Mouse (Mus musculus) erythroblast, adult 5-6 weeks (primary cell): Measurements from ENCODE around the gene Gm9736. TPM values are rescaled to one million over a fixed set of nuclear protein-coding genes. Genes with fewer than 3 reads are reported as not detected.
"Not testable (repeated sequence)": the region's sequence is repeated elsewhere in the genome, so short reads cannot be mapped to it uniquely, and the experiment has no call there.

ENCODE experiments used
- ATAC-seq: replicated peaks from 2 replicates; pipeline ENCODE4 v1.8.0; 2016; ENCODE audit warnings: moderate number of reproducible peaks, mild to moderate bottlenecking, moderate TSS enrichment, inconsistent platforms; ENCODE audit not compliant: poor library complexity, low FRiP score, severe bottlenecking
- total RNA-seq, 2 experiments: library from RNA; stranded (forward) in 1 of 2; stranded (reverse) in 1 of 2; fragments of 150-400 nt in 1 of 2; fragments of 200-764, 138-1000 nt in 1 of 2; gene quantifications; 2 replicates each; pipeline versions ENCODE4 v1.2.3 to v1.2.4; 2015 to 2017; ENCODE audit warnings: low replicate concordance in 2 of 2

Gm9736 gene
- total RNA-seq, 2 experiments from 2014 or later = not detected

- no peak for ATAC-seq
These were observed 21.9 kb downstream of the Gm9736 start for GRCm38 (mm10) chr10:77729241-77729640.

DNA sequence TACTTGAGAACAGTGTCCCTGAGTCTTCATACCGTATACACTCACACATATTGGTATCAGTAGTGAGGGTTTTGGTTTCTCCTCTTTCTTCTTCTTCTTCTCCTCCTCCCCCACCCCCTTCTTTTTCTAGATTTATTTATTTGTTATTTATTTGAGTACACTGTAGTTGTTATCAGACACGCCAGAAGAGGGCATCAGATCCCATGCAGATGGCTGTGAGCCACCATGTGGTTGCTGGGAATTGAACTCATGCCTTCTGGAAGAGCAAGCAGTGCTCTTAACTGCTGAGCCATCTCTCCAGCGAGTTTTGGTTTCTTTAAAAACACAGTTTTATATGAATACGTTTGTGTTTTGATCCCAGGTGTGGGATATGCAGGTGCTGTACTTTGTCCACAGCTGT lies 22.9 kb downstream of the Gm9736 start:
- ATAC-seq = no peak

- ATAC-seq = no peak
These were observed 25.0 kb downstream of the Gm9736 start, which contains the start of gene Gm10100 for GRCm38 (mm10) chr10:77726186-77726585. Gene Gm10100, plus strand, starts transcription at chr10:77726486.

DNA sequence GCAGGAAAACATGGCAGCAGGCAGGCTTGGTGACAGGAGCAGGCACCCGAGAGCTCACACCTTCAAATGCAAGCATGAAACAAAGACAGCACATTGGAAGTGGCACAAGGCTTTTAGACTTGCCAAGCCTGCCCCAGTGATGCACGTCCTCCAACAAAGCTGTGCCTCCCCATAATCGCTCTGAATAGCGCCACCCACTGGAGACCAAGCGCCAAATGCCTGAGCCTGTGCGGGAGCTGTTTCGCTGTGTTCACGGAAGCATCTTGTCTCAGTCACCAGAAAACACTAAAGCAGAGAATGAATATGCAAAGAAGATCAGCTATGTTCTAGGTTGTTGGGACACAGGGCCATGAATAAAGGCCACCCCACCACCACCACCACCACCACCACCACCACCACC lies 26.3 kb downstream of the Gm9736 start:
- no peak for ATAC-seq

DNA sequence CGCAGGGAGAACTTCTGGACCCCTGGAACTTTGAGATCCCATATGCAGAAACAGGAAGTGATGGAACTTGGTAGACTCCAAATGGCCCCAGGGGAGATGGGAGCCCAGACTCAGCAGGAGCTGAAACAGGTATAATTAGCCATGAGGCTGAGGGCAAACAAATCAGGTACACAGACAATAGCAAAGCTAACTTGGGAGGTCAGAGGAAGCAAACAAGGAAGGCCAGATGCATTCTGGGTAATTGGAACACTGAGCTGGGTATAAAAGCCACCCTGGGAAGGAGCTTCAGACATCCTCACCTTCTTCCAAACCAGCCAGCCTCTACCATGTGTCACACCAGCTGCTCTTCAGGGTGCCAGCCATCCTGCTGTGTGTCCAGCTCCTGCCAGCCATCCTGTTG lies 30.9 kb downstream of the Gm9736 start, which contains the start of gene Krtap12-1:
Gene Krtap12-1 (plus strand): TSS at position 301 of the 400 bp plus-strand sequence.
- ATAC-seq = not testable (repeated sequence)

- no peak for ATAC-seq
These were observed 35.6 kb downstream of the Gm9736 start, which contains the start of gene Gm10142 for GRCm38 (mm10) chr10:77715507-77715906. Gene Gm10142, plus strand, starts transcription at chr10:77715807.

- ATAC-seq = no peak
These were observed 37.4 kb downstream of the Gm9736 start for GRCm38 (mm10) chr10:77713734-77714133.

GRCm38 (mm10) chr10:77711157-77711556 lies 40.0 kb downstream of the Gm9736 start, which contains the start of gene Gm10024:
Gene Gm10024, plus strand, starts transcription at chr10:77711457.
- ATAC-seq = not testable (repeated sequence)

GRCm38 (mm10) chr10:77709831-77710230 lies 41.3 kb downstream of the Gm9736 start:
- ATAC-seq = no peak

DNA sequence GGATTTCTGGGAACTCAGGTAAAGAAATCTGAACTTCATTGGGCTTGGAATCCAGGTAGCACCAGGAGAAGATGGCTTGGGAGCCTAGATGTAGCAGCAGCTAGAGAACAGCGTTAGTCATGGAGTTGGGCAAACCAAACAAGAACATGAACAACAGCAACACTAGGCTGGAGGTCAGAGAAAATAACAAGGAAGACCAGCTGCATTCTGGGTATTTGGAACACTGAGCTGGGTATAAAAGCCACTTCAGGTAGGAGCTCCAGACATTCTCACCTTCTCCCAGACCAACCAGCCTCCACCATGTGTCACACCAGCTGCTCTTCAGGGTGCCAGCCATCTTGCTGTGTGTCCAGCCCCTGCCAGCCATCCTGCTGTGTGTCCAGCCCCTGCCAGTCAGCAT lies 44.8 kb downstream of the Gm9736 start, which contains the start of gene Gm10272:
Gene Gm10272 (plus strand): TSS at position 301 of the 400 bp plus-strand sequence.
- no peak for ATAC-seq

Other genes starting within 250 kb of the Gm9736 start
Only the 30 nearest of the 32 such genes appear.
- gene Itgb2, start 221.1 kb downstream of the Gm9736 start, total RNA-seq (2015; ENCODE audit: low replicate concordance) = 74.2 and 79.6 TPM in 2 replicates
- gene Itgb2, start 221.1 kb downstream of the Gm9736 start, total RNA-seq (2017; ENCODE audit: low replicate concordance) = 51.4 and 55.8 TPM in 2 replicates
- gene Pttg1ip, start 169.6 kb downstream of the Gm9736 start, total RNA-seq (2015; ENCODE audit: low replicate concordance) = 58.8 and 73.6 TPM in 2 replicates
- 72.6 and 78.0 TPM in 2 replicates for gene Pttg1ip, start 169.6 kb downstream of the Gm9736 start, total RNA-seq (2017; ENCODE audit: low replicate concordance)
- 6.3 and 20.2 TPM in 2 replicates for gene Sumo3, start 145.3 kb downstream of the Gm9736 start, total RNA-seq (2015; ENCODE audit: low replicate concordance)
- 30.7 and 32.1 TPM in 2 replicates for gene Sumo3, start 145.3 kb downstream of the Gm9736 start, total RNA-seq (2017; ENCODE audit: low replicate concordance)
- not detected in 2 replicates for gene Gm49325, start 145.2 kb downstream of the Gm9736 start, total RNA-seq (2015; ENCODE audit: low replicate concordance)
- gene Gm49325, start 145.2 kb downstream of the Gm9736 start, total RNA-seq (2017; ENCODE audit: low replicate concordance) = not detected in 2 replicates
- gene Ube2g2, start 129.1 kb downstream of the Gm9736 start, total RNA-seq (2015; ENCODE audit: low replicate concordance) = 6.1 and 7.5 TPM in 2 replicates
- 10.5 and 14.4 TPM in 2 replicates for gene Ube2g2, start 129.1 kb downstream of the Gm9736 start, total RNA-seq (2017; ENCODE audit: low replicate concordance)
- gene Tspear, start 64.8 kb downstream of the Gm9736 start, total RNA-seq (2015; ENCODE audit: low replicate concordance) = not detected in 2 replicates
- gene Tspear, start 64.8 kb downstream of the Gm9736 start, total RNA-seq (2017; ENCODE audit: low replicate concordance) = not detected in 2 replicates
- not detected in 2 replicates for gene Gm19402, start 60.6 kb downstream of the Gm9736 start, total RNA-seq (2015; ENCODE audit: low replicate concordance)
- not detected in 2 replicates for gene Gm19402, start 60.6 kb downstream of the Gm9736 start, total RNA-seq (2017; ENCODE audit: low replicate concordance)
- not detected in 2 replicates for gene Gm9508, start 54.1 kb downstream of the Gm9736 start, total RNA-seq (2015; ENCODE audit: low replicate concordance)
- not detected in 2 replicates for gene Gm9508, start 54.1 kb downstream of the Gm9736 start, total RNA-seq (2017; ENCODE audit: low replicate concordance)
- gene Gm10272, start 44.7 kb downstream of the Gm9736 start, total RNA-seq (2015; ENCODE audit: low replicate concordance) = not detected in 2 replicates
- gene Gm10272, start 44.7 kb downstream of the Gm9736 start, total RNA-seq (2017; ENCODE audit: low replicate concordance) = not detected in 2 replicates
- gene Gm10024, start 39.9 kb downstream of the Gm9736 start, total RNA-seq (2015; ENCODE audit: low replicate concordance) = not detected in 2 replicates
- gene Gm10024, start 39.9 kb downstream of the Gm9736 start, total RNA-seq (2017; ENCODE audit: low replicate concordance) = not detected in 2 replicates
- gene Gm10142, start 35.5 kb downstream of the Gm9736 start, total RNA-seq (2015; ENCODE audit: low replicate concordance) = not detected in 2 replicates
- not detected in 2 replicates for gene Gm10142, start 35.5 kb downstream of the Gm9736 start, total RNA-seq (2017; ENCODE audit: low replicate concordance)
- gene Krtap12-1, start 30.8 kb downstream of the Gm9736 start, total RNA-seq (2015; ENCODE audit: low replicate concordance) = not detected in 2 replicates
- not detected in 2 replicates for gene Krtap12-1, start 30.8 kb downstream of the Gm9736 start, total RNA-seq (2017; ENCODE audit: low replicate concordance)
- gene Gm10100, start 24.9 kb downstream of the Gm9736 start, total RNA-seq (2015; ENCODE audit: low replicate concordance) = not detected in 2 replicates
- not detected in 2 replicates for gene Gm10100, start 24.9 kb downstream of the Gm9736 start, total RNA-seq (2017; ENCODE audit: low replicate concordance)
- not detected in 2 replicates for gene Gm18596, start 8.7 kb downstream of the Gm9736 start, total RNA-seq (2015; ENCODE audit: low replicate concordance)
- gene Gm18596, start 8.7 kb downstream of the Gm9736 start, total RNA-seq (2017; ENCODE audit: low replicate concordance) = not detected in 2 replicates
- gene Gm3233, start 8.3 kb upstream of the Gm9736 start, total RNA-seq (2015; ENCODE audit: low replicate concordance) = not detected in 2 replicates
- not detected in 2 replicates for gene Gm3233, start 8.3 kb upstream of the Gm9736 start, total RNA-seq (2017; ENCODE audit: low replicate concordance)
- gene Gm3238, start 20.0 kb upstream of the Gm9736 start, total RNA-seq (2015; ENCODE audit: low replicate concordance) = not detected in 2 replicates
- not detected in 2 replicates for gene Gm3238, start 20.0 kb upstream of the Gm9736 start, total RNA-seq (2017; ENCODE audit: low replicate concordance)
- gene Gm7138, start 25.6 kb upstream of the Gm9736 start, total RNA-seq (2015; ENCODE audit: low replicate concordance) = not detected in 2 replicates
- not detected in 2 replicates for gene Gm7138, start 25.6 kb upstream of the Gm9736 start, total RNA-seq (2017; ENCODE audit: low replicate concordance)
- not detected in 2 replicates for gene Gm3250, start 31.2 kb upstream of the Gm9736 start, total RNA-seq (2015; ENCODE audit: low replicate concordance)
- gene Gm3250, start 31.2 kb upstream of the Gm9736 start, total RNA-seq (2017; ENCODE audit: low replicate concordance) = not detected in 2 replicates
- not detected in 2 replicates for gene Gm7137, start 36.8 kb upstream of the Gm9736 start, total RNA-seq (2015; ENCODE audit: low replicate concordance)
- not detected in 2 replicates for gene Gm7137, start 36.8 kb upstream of the Gm9736 start, total RNA-seq (2017; ENCODE audit: low replicate concordance)
- not detected in 2 replicates for gene Gm9639, start 43.7 kb upstream of the Gm9736 start, total RNA-seq (2015; ENCODE audit: low replicate concordance)
- gene Gm9639, start 43.7 kb upstream of the Gm9736 start, total RNA-seq (2017; ENCODE audit: low replicate concordance) = not detected in 2 replicates
- gene Gm19668, start 47.8 kb upstream of the Gm9736 start, total RNA-seq (2015; ENCODE audit: low replicate concordance) = not detected in 2 replicates
- not detected in 2 replicates for gene Gm19668, start 47.8 kb upstream of the Gm9736 start, total RNA-seq (2017; ENCODE audit: low replicate concordance)
- not detected in 2 replicates for gene Gm9507, start 60.5 kb upstream of the Gm9736 start, total RNA-seq (2015; ENCODE audit: low replicate concordance)
- not detected in 2 replicates for gene Gm9507, start 60.5 kb upstream of the Gm9736 start, total RNA-seq (2017; ENCODE audit: low replicate concordance)
- not detected in 2 replicates for gene Gm2696, start 63.3 kb upstream of the Gm9736 start, total RNA-seq (2015; ENCODE audit: low replicate concordance)
- gene Gm2696, start 63.3 kb upstream of the Gm9736 start, total RNA-seq (2017; ENCODE audit: low replicate concordance) = not detected in 2 replicates
- gene Krtap10-4, start 75.7 kb upstream of the Gm9736 start, total RNA-seq (2015; ENCODE audit: low replicate concordance) = not detected in 2 replicates
- gene Krtap10-4, start 75.7 kb upstream of the Gm9736 start, total RNA-seq (2017; ENCODE audit: low replicate concordance) = not detected in 2 replicates
- gene Krtap10-10, start 84.6 kb upstream of the Gm9736 start, total RNA-seq (2015; ENCODE audit: low replicate concordance) = not detected in 2 replicates
- gene Krtap10-10, start 84.6 kb upstream of the Gm9736 start, total RNA-seq (2017; ENCODE audit: low replicate concordance) = not detected in 2 replicates
- gene Gm36176, start 95.4 kb upstream of the Gm9736 start, total RNA-seq (2015; ENCODE audit: low replicate concordance) = not detected in 2 replicates
- not detected in 2 replicates for gene Gm36176, start 95.4 kb upstream of the Gm9736 start, total RNA-seq (2017; ENCODE audit: low replicate concordance)
- gene Gm10318, start 101.5 kb upstream of the Gm9736 start, total RNA-seq (2015; ENCODE audit: low replicate concordance) = not detected in 2 replicates
- not detected in 2 replicates for gene Gm10318, start 101.5 kb upstream of the Gm9736 start, total RNA-seq (2017; ENCODE audit: low replicate concordance)
- not detected in 2 replicates for gene Gm3285, start 110.6 kb upstream of the Gm9736 start, total RNA-seq (2015; ENCODE audit: low replicate concordance)
- not detected in 2 replicates for gene Gm3285, start 110.6 kb upstream of the Gm9736 start, total RNA-seq (2017; ENCODE audit: low replicate concordance)
- gene Lrrc3, start 151.2 kb upstream of the Gm9736 start, total RNA-seq (2015; ENCODE audit: low replicate concordance) = not detected in 2 replicates
- not detected in 2 replicates for gene Lrrc3, start 151.2 kb upstream of the Gm9736 start, total RNA-seq (2017; ENCODE audit: low replicate concordance)
- gene Trpm2, start 219.2 kb upstream of the Gm9736 start, total RNA-seq (2015; ENCODE audit: low replicate concordance) = 3.1 and 5.4 TPM in 2 replicates
- 3.4 and 9.8 TPM in 2 replicates for gene Trpm2, start 219.2 kb upstream of the Gm9736 start, total RNA-seq (2017; ENCODE audit: low replicate concordance)